Mouse (Mus musculus) liver, embryonic 12.5 days (tissue): ENCODE data around the gene Was. TPM values are rescaled to one million over a fixed set of nuclear protein-coding genes. Genes with fewer than 3 reads are reported as not detected.

ENCODE experiments used
- ATAC-seq: fragments of 200-750 bp; cut with Nextera tagmentation; 2 replicates; pipeline ENCODE4 v1.8.0; 2017; ENCODE audit warnings: moderate number of reproducible peaks, mild to moderate bottlenecking, moderate library complexity
- H3K27ac ChIP-seq: fragments of 300-500 bp; sonication (generic); 2 replicates; pipeline ENCODE4 v1.5.1; 2016; ENCODE audit warnings: mild to moderate bottlenecking
- H3K27me3 ChIP-seq: fragments of 300-500 bp; sonication (generic); replicated peaks from 2 replicates; pipeline ENCODE4 v1.6.1; 2016; ENCODE audit warnings: mild to moderate bottlenecking, moderate library complexity
- H3K36me3 ChIP-seq: fragments of 300-500 bp; sonication (generic); 2 replicates; pipeline ENCODE4 v1.6.1; 2016; ENCODE audit warnings: mild to moderate bottlenecking, moderate library complexity
- H3K4me1 ChIP-seq: fragments of 300-500 bp; sonication (generic); 2 replicates; pipeline ENCODE4 v1.6.1; 2016
- H3K4me2 ChIP-seq: fragments of 300-500 bp; sonication (generic); 2 replicates; pipeline ENCODE4 v1.6.1; 2016; ENCODE audit warnings: mild to moderate bottlenecking, moderate library complexity
- H3K4me3 ChIP-seq: fragments of 300-500 bp; sonication (generic); 2 replicates; pipeline ENCODE4 v1.5.1; 2016; ENCODE audit warnings: mild to moderate bottlenecking, moderate library complexity
- H3K9ac ChIP-seq: fragments of 300-500 bp; sonication (generic); 2 replicates; pipeline ENCODE4 v1.6.1; 2016; ENCODE audit warnings: mild to moderate bottlenecking, moderate library complexity
- H3K9me3 ChIP-seq: fragments of 300-500 bp; sonication (generic); replicated peaks from 2 replicates; pipeline ENCODE4 v1.6.1; 2016; ENCODE audit warnings: mild to moderate bottlenecking, moderate library complexity
- WGBS: fragments of 180-500 bp; shearing (Covaris S2); methylation state at CpG from one replicate; pipeline ENCODE4 v1.1.7; 2016; ENCODE audit not compliant: insufficient replicate concordance; 5-methylcytosine and 5-hydroxymethylcytosine counted together
- polyA plus RNA-seq: library from polyadenylated mRNA; unstranded; fragments of >200 nt; fragmentation: Nextera tagmentation; extraction: Ambion mirVana; gene quantifications from 2 replicates; pipeline ENCODE4 v1.2.1, GENCODE M21; 2016

Was gene
- 3.2 and 3.5 TPM in 2 replicates for polyA plus RNA-seq

DNA sequence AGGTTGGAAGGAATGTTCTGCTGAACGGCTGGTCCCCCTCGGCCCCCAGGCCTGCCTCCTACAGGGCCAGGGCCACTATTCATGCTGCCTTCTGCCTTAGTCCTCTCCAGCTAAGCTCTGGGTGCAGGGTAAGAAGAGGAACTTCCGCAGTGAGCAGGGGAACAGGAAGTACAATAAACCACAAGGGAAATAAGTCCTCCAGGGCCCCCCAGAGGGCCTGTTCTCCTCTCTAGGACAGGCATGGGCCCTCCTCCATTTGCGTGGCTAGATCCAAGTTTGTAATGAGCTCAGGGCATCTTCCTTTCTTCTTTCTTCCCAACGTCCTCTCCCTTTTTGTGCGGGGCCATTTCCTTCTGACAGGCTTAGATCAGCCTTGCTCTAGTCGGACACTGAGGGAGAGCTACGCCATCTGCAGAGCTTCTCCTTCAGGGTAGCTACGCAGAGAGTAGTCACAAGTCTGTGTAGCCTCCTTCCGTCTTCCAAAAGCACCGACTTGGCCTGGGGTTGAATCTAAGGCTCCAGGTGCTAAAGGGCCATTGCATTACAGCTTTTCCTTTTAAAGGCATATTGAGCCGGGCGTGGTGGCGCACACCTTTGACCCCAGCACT is at the start of gene Was:
TSS of gene Was (minus strand) at position 153 of the 608 bp plus-strand sequence.
- peak within 1 kb of the TSS; percentile 69 for H3K27ac ChIP-seq
- peak; percentile 68 for ATAC-seq
- no peaks in the 10 kb centered on the region for H3K27me3 ChIP-seq
- WGBS = 39% methylated on average over 14 of the region's 14 CpGs
- H3K4me3 ChIP-seq = peak within 1 kb of the TSS; percentile 47
- H3K4me2 ChIP-seq = peak within 1 kb of the TSS; percentile 61
- no peaks in the 10 kb centered on the region for H3K36me3 ChIP-seq
- peak within 1 kb of the TSS; percentile 58 for H3K9ac ChIP-seq
- no peaks in the 10 kb centered on the region for H3K9me3 ChIP-seq
- H3K4me1 ChIP-seq = peaks cover 14% of the 10 kb centered on the region

GRCm38 (mm10) chrX:8139480-8139879 is 49.2 kb upstream of the Was start:
- Histone ChIP-seq H3K9me3 (no peaks in the 10 kb centered on the region), H3K9ac (no peak overlapping the region), H3K36me3 (peaks cover 70% of the 10 kb centered on the region), H3K27me3 (no peaks in the 10 kb centered on the region), H3K4me2 (no peak overlapping the region), H3K4me1 (peaks cover 16% of the 10 kb centered on the region), H3K27ac (no peak overlapping the region), H3K4me3 (no peak overlapping the region)
- ATAC-seq = no peak
- 42% methylated on average over 1 of the region's 1 CpGs for whole genome bisulfite sequencing

DNA sequence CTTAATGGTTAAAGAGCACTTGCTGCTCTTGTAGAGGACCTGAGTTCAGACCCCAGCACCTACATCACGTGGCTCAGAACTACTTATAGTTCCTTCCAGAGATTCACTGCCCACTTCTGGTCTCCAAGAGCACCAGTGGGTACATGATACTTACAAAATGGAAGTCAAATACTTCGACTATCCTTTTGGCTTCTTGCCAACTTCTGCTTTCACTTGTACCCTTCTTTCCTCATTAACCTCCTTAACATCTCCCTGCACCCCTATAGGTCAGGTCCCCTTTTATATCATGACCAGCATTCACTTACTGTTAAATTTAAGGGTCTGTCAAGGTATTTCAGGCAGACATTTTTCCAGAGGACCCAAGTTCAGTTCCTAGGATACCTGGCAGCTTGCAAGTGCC is 45.6 kb upstream of the Was start:
- 41% methylated on average over 2 of the region's 2 CpGs for WGBS
- peaks cover 39% of the 10 kb centered on the region for H3K36me3 ChIP-seq

GRCm38 (mm10) chrX:8132017-8132976 is 42.0 kb upstream of the Was start, which contains the start of gene Wdr13:
Gene Wdr13, minus strand, starts transcription at chrX:8132892.
- WGBS = 8% methylated on average over 37 of the region's 40 CpGs

More for the DNA sequence above, 45.6 kb upstream of the Was start:
- H3K4me2 ChIP-seq = no peak overlapping the region
- no peak for ATAC-seq
- no peaks in the 10 kb centered on the region for H3K9me3 ChIP-seq
- no peaks in the 10 kb centered on the region for H3K27me3 ChIP-seq
- peaks cover 13% of the 10 kb centered on the region for H3K4me1 ChIP-seq
- no peak overlapping the region for H3K9ac ChIP-seq
- H3K27ac ChIP-seq = no peak overlapping the region
- no peak overlapping the region for H3K4me3 ChIP-seq

DNA sequence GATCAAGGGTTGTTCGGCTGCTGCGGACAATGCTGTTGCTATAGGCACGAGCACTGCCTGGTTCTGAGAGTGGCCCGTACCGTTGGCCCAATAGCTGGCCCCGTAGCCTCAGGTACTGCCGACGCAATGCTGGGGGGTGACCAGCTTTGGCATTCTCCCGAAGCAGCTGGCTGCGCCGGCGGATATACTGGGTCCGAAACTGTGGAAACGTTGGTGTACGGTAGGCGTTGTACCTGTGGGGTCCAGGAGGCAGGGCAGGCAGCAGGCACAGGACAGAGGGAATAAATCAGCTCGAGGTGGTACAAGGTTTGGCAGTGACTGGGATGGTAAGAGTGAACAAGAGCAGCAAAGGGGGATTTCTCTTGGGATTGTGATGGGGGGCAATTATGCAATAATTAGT is 41.1 kb upstream of the Was start:
- H3K4me2 ChIP-seq = peak overlapping the region; percentile 77
- H3K4me3 ChIP-seq = peak overlapping the region; percentile 66
- WGBS = 83% methylated on average over 17 of the region's 17 CpGs
- H3K36me3 ChIP-seq = peaks cover 38% of the 10 kb centered on the region
- ATAC-seq = no peak
- H3K9ac ChIP-seq = peak overlapping the region; percentile 50; the same call in 1 of the 2 replicates
- H3K9me3 ChIP-seq = no peaks in the 10 kb centered on the region
- no peaks in the 10 kb centered on the region for H3K27me3 ChIP-seq
- H3K4me1 ChIP-seq = peaks cover 13% of the 10 kb centered on the region
- H3K27ac ChIP-seq = peak overlapping the region; percentile 97

More at GRCm38 (mm10) chrX:8132017-8132976, 42.0 kb upstream of the Was start, which contains the start of gene Wdr13:
- peak within 1 kb of the TSS; percentile 71 for H3K9ac ChIP-seq
- H3K9me3 ChIP-seq = no peaks in the 10 kb centered on the region
- ATAC-seq = peak; percentile 88
- peaks cover 13% of the 10 kb centered on the region for H3K4me1 ChIP-seq
- peaks cover 33% of the 10 kb centered on the region for H3K36me3 ChIP-seq
- H3K4me2 ChIP-seq = peak within 1 kb of the TSS; percentile 77
- no peaks in the 10 kb centered on the region for H3K27me3 ChIP-seq
- H3K4me3 ChIP-seq = peak within 1 kb of the TSS; percentile 66
- peak within 1 kb of the TSS; percentile 97 for H3K27ac ChIP-seq

DNA sequence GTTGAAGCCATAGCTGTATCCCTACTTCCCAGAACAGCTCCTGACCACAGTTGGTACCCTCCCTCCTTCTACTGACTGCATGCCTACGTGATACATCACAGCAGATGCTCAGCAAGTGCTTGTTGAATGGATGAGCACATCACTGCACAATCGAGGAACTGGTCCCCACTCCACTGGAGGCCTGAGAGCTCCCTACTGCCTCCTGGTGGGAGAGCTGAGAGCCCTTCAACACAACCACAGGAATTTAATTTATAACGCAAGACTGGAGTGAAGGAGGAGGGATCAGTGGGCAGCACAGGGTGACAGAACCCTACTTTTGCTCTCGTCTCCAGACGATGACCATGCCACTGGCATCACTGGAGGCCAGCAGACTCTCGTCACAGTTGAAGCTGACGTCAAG is 34.9 kb upstream of the Was start:
- 71% methylated on average over 7 of the region's 7 CpGs for WGBS
- Histone ChIP-seq H3K9me3 (no peaks in the 10 kb centered on the region), H3K27ac (no peak overlapping the region), H3K4me2 (no peak overlapping the region), H3K27me3 (no peaks in the 10 kb centered on the region), H3K36me3 (peaks cover 51% of the 10 kb centered on the region), H3K4me3 (no peak overlapping the region), H3K9ac (no peak overlapping the region), H3K4me1 (no peaks in the 10 kb centered on the region)
- no peak for ATAC-seq

DNA sequence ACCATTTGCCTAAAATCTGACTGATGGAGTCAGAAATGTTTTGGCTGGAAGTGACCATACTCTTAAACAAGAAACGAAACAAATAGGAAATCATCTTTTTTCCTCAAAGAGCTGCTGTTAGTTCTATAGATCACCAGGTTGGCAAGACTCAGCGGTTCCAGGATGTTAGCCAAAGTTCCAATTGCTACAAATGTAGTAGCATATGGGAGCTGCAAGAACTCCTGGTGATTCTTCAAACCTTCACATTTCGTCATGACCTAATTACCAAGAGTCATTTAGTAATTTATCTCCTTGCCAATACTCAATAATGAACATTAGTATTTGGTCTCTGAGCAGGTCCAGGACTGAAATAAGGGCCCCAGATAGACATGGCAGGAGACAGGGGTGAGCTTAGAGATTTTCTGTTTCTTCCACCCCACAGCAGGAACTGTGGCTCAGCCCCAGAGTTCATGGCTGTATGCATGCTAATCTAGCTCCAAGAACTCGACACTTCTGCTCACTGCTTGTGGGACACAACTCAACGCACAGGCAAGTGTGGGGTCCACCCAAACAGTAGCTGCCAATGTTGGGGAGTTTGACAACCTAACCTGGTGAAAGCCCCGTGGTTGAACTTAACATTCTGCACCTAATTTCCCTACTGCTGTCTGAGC is 33.6 kb upstream of the Was start:
- 70% methylated on average over 6 of the region's 6 CpGs for WGBS
- H3K27me3 ChIP-seq = no peaks in the 10 kb centered on the region
- no peaks in the 10 kb centered on the region for H3K9me3 ChIP-seq
- ATAC-seq = no peak
- H3K36me3 ChIP-seq = peaks cover 42% of the 10 kb centered on the region
- no peak overlapping the region for H3K4me3 ChIP-seq
- no peaks in the 10 kb centered on the region for H3K4me1 ChIP-seq
- no peak overlapping the region for H3K4me2 ChIP-seq
- no peak overlapping the region for H3K27ac ChIP-seq
- H3K9ac ChIP-seq = no peak overlapping the region

- no peak overlapping the region for H3K9ac ChIP-seq
- ATAC-seq = no peak
- H3K4me2 ChIP-seq = no peak overlapping the region
- peaks cover 7% of the 10 kb centered on the region for H3K4me1 ChIP-seq
- H3K27me3 ChIP-seq = no peaks in the 10 kb centered on the region
- H3K4me3 ChIP-seq = no peak overlapping the region
- no peak overlapping the region for H3K27ac ChIP-seq
- peaks cover 4% of the 10 kb centered on the region; the same call in 1 of the 2 replicates for H3K36me3 ChIP-seq
- no peaks in the 10 kb centered on the region for H3K9me3 ChIP-seq
Measured at GRCm38 (mm10) chrX:8117264-8117663, 27.0 kb upstream of the Was start.

DNA sequence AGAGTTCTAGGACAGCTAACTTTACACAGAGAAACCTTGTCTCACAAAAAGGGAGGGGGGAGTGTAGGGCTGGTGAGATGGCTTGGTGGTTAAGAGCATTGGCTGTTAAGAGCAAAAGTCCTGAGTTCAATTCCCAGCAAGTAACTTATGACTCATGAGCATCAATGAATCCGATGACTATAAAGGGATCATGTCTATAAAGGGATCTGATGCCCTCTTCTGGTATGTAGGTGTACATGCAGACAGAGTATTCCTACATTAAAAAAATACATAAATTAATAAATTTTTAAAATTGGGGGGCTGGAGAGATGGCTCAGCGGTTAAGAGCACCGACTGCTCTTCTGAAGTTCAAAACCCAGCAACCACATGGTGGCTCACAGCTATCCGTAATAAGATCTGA is 25.0 kb upstream of the Was start:
- H3K4me1 ChIP-seq = peaks cover 7% of the 10 kb centered on the region
- H3K36me3 ChIP-seq = peaks cover 4% of the 10 kb centered on the region; the same call in 1 of the 2 replicates
- ATAC-seq = no peak
- WGBS = 52% methylated on average over 4 of the region's 4 CpGs
- no peak overlapping the region for H3K27ac ChIP-seq
- H3K9me3 ChIP-seq = no peaks in the 10 kb centered on the region
- H3K27me3 ChIP-seq = no peaks in the 10 kb centered on the region
- H3K4me3 ChIP-seq = no peak overlapping the region
- H3K4me2 ChIP-seq = no peak overlapping the region
- H3K9ac ChIP-seq = no peak overlapping the region

DNA sequence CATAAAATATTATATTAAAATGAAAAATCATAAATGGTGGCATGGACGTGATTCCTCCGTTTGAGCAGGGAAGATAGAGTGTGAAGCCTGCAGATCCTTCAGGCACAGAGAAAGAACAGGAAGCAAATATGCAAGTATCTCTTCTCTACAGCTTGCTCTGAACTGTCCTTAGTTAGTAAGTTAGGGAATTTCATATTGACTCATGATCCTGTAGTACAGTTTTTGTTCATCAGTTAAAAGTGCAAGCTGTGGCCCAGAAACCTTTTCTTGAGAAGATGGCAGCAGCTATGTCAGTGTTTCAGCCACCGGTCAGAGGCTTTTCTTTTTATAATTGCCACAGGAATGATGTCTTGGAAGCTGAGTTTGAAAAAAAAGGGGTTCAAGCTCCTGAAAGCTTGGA is 14.7 kb upstream of the Was start:
- H3K4me1 ChIP-seq = peaks cover 24% of the 10 kb centered on the region
- 91% methylated on average over 3 of the region's 3 CpGs for WGBS
- no peak for ATAC-seq
- H3K36me3 ChIP-seq = no peaks in the 10 kb centered on the region
- no peak overlapping the region for H3K4me2 ChIP-seq
- no peaks in the 10 kb centered on the region for H3K27me3 ChIP-seq
- H3K9me3 ChIP-seq = no peaks in the 10 kb centered on the region
- H3K27ac ChIP-seq = no peak overlapping the region
- no peak overlapping the region for H3K9ac ChIP-seq
- no peak overlapping the region for H3K4me3 ChIP-seq

DNA sequence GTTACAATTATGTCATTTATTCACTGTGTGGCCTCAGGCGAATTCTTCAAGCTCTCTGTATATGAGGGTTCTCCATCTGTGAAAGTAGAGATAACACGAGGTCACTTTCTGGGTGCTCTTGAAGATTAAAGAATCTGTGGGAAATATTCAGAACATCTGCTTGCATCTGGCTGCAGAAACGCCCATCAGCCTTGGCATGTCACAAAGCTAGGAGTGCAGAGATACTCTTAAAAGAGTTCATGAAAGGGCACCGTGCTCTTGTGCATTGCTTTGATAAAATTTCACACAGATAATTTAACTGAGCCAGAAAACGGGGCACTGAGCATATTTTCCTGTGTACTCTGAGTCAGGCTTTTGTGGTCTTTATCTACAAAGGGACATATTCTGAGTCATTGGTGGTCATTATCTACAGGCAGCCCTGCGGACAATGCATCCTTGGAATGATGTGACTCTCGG is 11.9 kb upstream of the Was start:
- Histone ChIP-seq H3K27me3 (no peaks in the 10 kb centered on the region), H3K27ac (peak overlapping the region; percentile 84), H3K9me3 (no peaks in the 10 kb centered on the region), H3K4me2 (peak overlapping the region; percentile 46), H3K4me1 (peaks cover 33% of the 10 kb centered on the region), H3K4me3 (no peak overlapping the region), H3K9ac (no peak overlapping the region), H3K36me3 (no peaks in the 10 kb centered on the region)
- 23% methylated on average over 7 of the region's 7 CpGs for WGBS
- ATAC-seq = peak; percentile 91
